ENCODE assay signal across 7 mouse cellular contexts in the genomic region with DNA sequence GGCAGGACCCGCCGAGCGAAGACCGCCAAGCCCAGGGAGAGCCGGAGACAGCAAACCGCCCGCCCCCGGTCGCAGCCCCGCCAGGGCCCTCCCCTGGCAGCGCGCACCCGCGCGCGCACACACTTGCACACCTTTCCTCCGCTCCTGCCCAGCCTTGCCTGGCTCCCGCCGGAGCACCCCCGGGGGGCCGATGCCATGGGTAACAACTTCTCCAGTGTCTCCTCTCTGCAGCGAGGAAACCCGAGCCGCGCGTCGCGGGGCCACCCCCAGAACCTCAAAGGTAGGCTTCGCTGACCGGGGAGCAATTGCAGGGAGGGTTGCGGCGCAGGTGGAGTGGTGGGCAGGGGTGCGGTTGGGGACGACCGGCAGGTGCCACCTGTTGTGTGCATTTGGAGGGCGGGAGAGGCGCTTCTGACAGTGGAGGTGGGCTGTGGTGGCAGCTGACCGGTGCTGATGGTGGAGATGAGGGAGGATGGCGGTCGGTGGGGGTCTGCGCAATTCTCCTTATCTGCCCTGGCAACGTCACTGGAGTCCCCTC. TPM values are rescaled to one million over a fixed set of nuclear protein-coding genes. Genes with fewer than 3 reads are reported as not detected.
DNase-seq lines count a peak whose midpoint lies in the region; ATAC-seq and TF ChIP-seq lines count a peak whose summit lies in the region.

No protein-coding gene starts in this region.

- DNase-seq in testis, postnatal 10 days (ENCODE audit: low spot score): no peak
- DNase-seq in cerebellum, adult 18-20 months: peak; percentile 65 to 77
- DNase-seq in forebrain, postnatal 0 days: peak; percentile 43
- DNase-seq in layer of hippocampus, postnatal 25 days (ENCODE audit: extremely low spot score in 1 of 2, low spot score in 1 of 2): peak; percentile 35 to 58
- DNase-seq in urinary bladder, postnatal 25 days (ENCODE audit: low spot score): peak; percentile 34

- H3K27ac ChIP-seq in testis, adult 2 months (ENCODE audit: control insufficient read depth, insufficient read depth, low read depth, low read length): no peak overlapping the region
- H3K27ac ChIP-seq in forebrain, postnatal 0 days (ENCODE audit: low read depth, low read length): peak overlapping the region; percentile 83
- H3K27ac ChIP-seq in midbrain, embryonic 13.5 days: peak overlapping the region; percentile 60

- TF ChIP-seq CTCF in testis, adult 2 months (IDR thresholded peaks at IDR 0.05; ENCODE audit: control insufficient read depth, insufficient read depth, insufficient replicate concordance, low read depth, low read length): no peak
- 0 out of 2 replicates have a peak, but pooled peaks have one; percentile 4 for TF ChIP-seq CTCF in forebrain, postnatal 0 days (IDR thresholded peaks at IDR 0.05; ENCODE audit: low read depth)

- H3K9ac ChIP-seq in forebrain, postnatal 0 days: peak overlapping the region; percentile 64
- H3K9ac ChIP-seq in midbrain, embryonic 13.5 days (replicated peaks): peak overlapping the region; percentile 77

- 1% methylated on average over 42 of the region's 42 CpGs for WGBS in forebrain, postnatal 0 days
- WGBS in midbrain, embryonic 13.5 days: 1% methylated on average over 35 of the region's 42 CpGs

- peak; percentile 53 for ATAC-seq in forebrain, postnatal 0 days
- ATAC-seq in midbrain, embryonic 13.5 days: peak; percentile 68

- H3K4me2 ChIP-seq in forebrain, postnatal 0 days (ENCODE audit: low read depth): peak overlapping the region; percentile 88
- H3K4me2 ChIP-seq in midbrain, embryonic 13.5 days (replicated peaks): peak overlapping the region; percentile 98

- H3K27me3 ChIP-seq in testis, adult 2 months (ENCODE audit: control insufficient read depth, insufficient read depth, low read length): no peaks in the 10 kb centered on the region
- H3K27me3 ChIP-seq in forebrain, postnatal 0 days (ENCODE audit: insufficient read depth, low read length): no peaks in the 10 kb centered on the region; the same call in 1 of the 2 replicates
- peaks cover 41% of the 10 kb centered on the region for H3K27me3 ChIP-seq in midbrain, embryonic 13.5 days

- no peak for TF ChIP-seq POLR2A in testis, adult 2 months (IDR thresholded peaks at IDR 0.05; ENCODE audit: control insufficient read depth, low read depth, low read length)

- H3K9me3 ChIP-seq in forebrain, postnatal 0 days (ENCODE audit: low read length): no peaks in the 10 kb centered on the region
- H3K9me3 ChIP-seq in midbrain, embryonic 13.5 days: peaks cover 4% of the 10 kb centered on the region; the same call in 1 of the 2 replicates

- H3K36me3 ChIP-seq in testis, adult 2 months (ENCODE audit: control insufficient read depth, insufficient read depth, low read length): no peaks in the 10 kb centered on the region
- H3K36me3 ChIP-seq in forebrain, postnatal 0 days (ENCODE audit: insufficient read depth): no peaks in the 10 kb centered on the region
- H3K36me3 ChIP-seq in midbrain, embryonic 13.5 days: no peaks in the 10 kb centered on the region

- peak overlapping the region; percentile 72 for H3K4me3 ChIP-seq in testis, adult 2 months (ENCODE audit: control insufficient read depth, low read depth, low read length)
- H3K4me3 ChIP-seq in forebrain, postnatal 0 days (ENCODE audit: low read depth, low read length): peak overlapping the region; percentile 75
- peak overlapping the region; percentile 72 for H3K4me3 ChIP-seq in midbrain, embryonic 13.5 days (replicated peaks)

- peaks cover 9% of the 10 kb centered on the region for H3K4me1 ChIP-seq in testis, adult 2 months (ENCODE audit: control insufficient read depth, insufficient read depth, low read length)
- H3K4me1 ChIP-seq in forebrain, postnatal 0 days (ENCODE audit: insufficient read depth): peaks cover 2% of the 10 kb centered on the region; the same call in 1 of the 2 replicates
- H3K4me1 ChIP-seq in midbrain, embryonic 13.5 days (replicated peaks): peaks cover 22% of the 10 kb centered on the region

RNA-seq across cellular contexts. Expression of gene Neurl1a, which starts 0.7 kb away (rescaled TPM):
- 37.0 and 42.7 TPM in 2 replicates for polyA plus RNA-seq in testis, adult 2 months (2012; rRNA removed)
- total RNA-seq in forebrain, postnatal 0 days (2014; rRNA removed): 51.5 and 52.1 TPM in 2 replicates
- 11.6 and 15.7 TPM in 2 replicates for polyA plus RNA-seq in forebrain, postnatal 0 days (2015; fragmentation: Nextera tagmentation; extraction: Ambion mirVana)
- total RNA-seq in layer of hippocampus, postnatal 25 days (2021): 100 to 1,000 TPM; 186 to 192 TPM
- polyA plus RNA-seq in midbrain, embryonic 13.5 days (2015; fragmentation: Nextera tagmentation; extraction: Ambion mirVana): 4.6 and 5.9 TPM in 2 replicates

RNA-seq across cellular contexts. Expression of gene Calhm3, which starts 21.8 kb away (rescaled TPM):
- polyA plus RNA-seq in testis, adult 2 months (2012; rRNA removed): 0.30 TPM in 1 of 2 replicates, not detected in the other
- not detected in 2 replicates for total RNA-seq in forebrain, postnatal 0 days (2014; rRNA removed)
- 0.19 TPM in 1 of 2 replicates, not detected in the other for polyA plus RNA-seq in forebrain, postnatal 0 days (2015; fragmentation: Nextera tagmentation; extraction: Ambion mirVana)
- not detected for total RNA-seq in layer of hippocampus, postnatal 25 days (2021)
- not detected in 2 replicates for polyA plus RNA-seq in midbrain, embryonic 13.5 days (2015; fragmentation: Nextera tagmentation; extraction: Ambion mirVana)

RNA-seq across cellular contexts. Expression of gene Calhm1, which starts 35.3 kb away (rescaled TPM):
- not detected in 2 replicates for polyA plus RNA-seq in testis, adult 2 months (2012; rRNA removed)
- total RNA-seq in forebrain, postnatal 0 days (2014; rRNA removed): not detected in 2 replicates
- polyA plus RNA-seq in forebrain, postnatal 0 days (2015; fragmentation: Nextera tagmentation; extraction: Ambion mirVana): not detected in 2 replicates
- total RNA-seq in layer of hippocampus, postnatal 25 days (2021): not detected
- polyA plus RNA-seq in midbrain, embryonic 13.5 days (2015; fragmentation: Nextera tagmentation; extraction: Ambion mirVana): not detected in 2 replicates

RNA-seq across cellular contexts. Expression of gene Calhm2, which starts 41.2 kb away (rescaled TPM):
- 2.7 and 4.1 TPM in 2 replicates for polyA plus RNA-seq in testis, adult 2 months (2012; rRNA removed)
- total RNA-seq in forebrain, postnatal 0 days (2014; rRNA removed): 1.1 and 2.9 TPM in 2 replicates
- 0.62 and 0.80 TPM in 2 replicates for polyA plus RNA-seq in forebrain, postnatal 0 days (2015; fragmentation: Nextera tagmentation; extraction: Ambion mirVana)
- 1 to 10 TPM; 4.9 to 5.2 TPM for total RNA-seq in layer of hippocampus, postnatal 25 days (2021)
- 0.82 and 1.0 TPM in 2 replicates for polyA plus RNA-seq in midbrain, embryonic 13.5 days (2015; fragmentation: Nextera tagmentation; extraction: Ambion mirVana)
